Mouse (Mus musculus) left cerebral cortex, postnatal 4 days (tissue): ENCODE data around the gene Olfr297. TPM values are rescaled to one million over a fixed set of nuclear protein-coding genes. Genes with fewer than 3 reads are reported as not detected.

ENCODE experiments used
- DNase-seq: peaks from one replicate; pipeline ENCODE4 v3.0.0-alpha.2; 2022
- intact Hi-C: fragments of 180-260 bp; cut with DNase I; formaldehyde crosslinking; loops from one replicate; pipeline ENCODE4 v1.15.1; 2025
- total RNA-seq, 2 experiments: library from RNA; stranded (reverse); gene quantifications; 2 replicates each; pipeline ENCODE4 v1.2.3; 2021

Olfr297 gene
- not detected for total RNA-seq

- DNase-seq = no peak
- intact Hi-C loops = no loop called here
Measured at GRCm38 (mm10) chr7:86519668-86520067, at the start of gene Olfr297. Gene Olfr297, plus strand, starts transcription at chr7:86519968.

- intact Hi-C loops = no loop called here
- DNase-seq = no peak
Measured at GRCm38 (mm10) chr7:86492384-86492783, 27.4 kb upstream of the Olfr297 start, which contains the start of gene Olfr298. Gene Olfr298, minus strand, starts transcription at chr7:86492484.

Other genes with a start within 250 kb of the Olfr297 start
- not detected for gene Olfr310, start 242.8 kb upstream of the Olfr297 start, total RNA-seq
- not detected for gene Olfr309, start 206.3 kb upstream of the Olfr297 start, total RNA-seq
- not detected for gene Olfr308, start 194.3 kb upstream of the Olfr297 start, total RNA-seq
- gene Olfr307, start 182.4 kb upstream of the Olfr297 start, total RNA-seq = not detected
- gene Olfr305, start 153.0 kb upstream of the Olfr297 start, total RNA-seq = not detected
- gene Olfr304, start 133.3 kb upstream of the Olfr297 start, total RNA-seq = not detected
- gene Olfr303, start 122.2 kb upstream of the Olfr297 start, total RNA-seq = not detected
- not detected for gene Olfr301, start 116.1 kb upstream of the Olfr297 start, total RNA-seq
- not detected for gene Olfr299, start 60.0 kb upstream of the Olfr297 start, total RNA-seq
- not detected for gene Olfr298, start 27.5 kb upstream of the Olfr297 start, total RNA-seq
- gene Olfr295, start 63.9 kb downstream of the Olfr297 start, total RNA-seq = not detected
- not detected for gene Olfr294, start 96.7 kb downstream of the Olfr297 start, total RNA-seq
- not detected for gene Olfr293, start 129.1 kb downstream of the Olfr297 start, total RNA-seq
- gene Olfr292, start 168.4 kb downstream of the Olfr297 start, total RNA-seq = not detected